Mouse (Mus musculus): Measurements from ENCODE around the gene Mapk11. TPM values are rescaled to one million over a fixed set of nuclear protein-coding genes. Genes with fewer than 3 reads are reported as not detected.

The Mapk11 gene
- polyA plus RNA-seq, 1 experiment from 2014 or later = 43.2 TPM

GRCm38 (mm10) chr15:89150041-89150390 lies 588 bp upstream of the Mapk11 start:
- peak overlapping the region; percentile 90 for H3K4me2 ChIP-seq (ENCODE audit: low read depth, low read length, severe bottlenecking)
- 1% methylated on average over 13 of the region's 13 CpGs for WGBS
- H3K4me3 ChIP-seq (ENCODE audit: low read depth, low read length) = peak overlapping the region; percentile 61
- no peaks in the 10 kb centered on the region for H3K9me3 ChIP-seq (ENCODE audit: control insufficient read depth, low read length)
- peaks cover 32% of the 10 kb centered on the region for H3K4me1 ChIP-seq (replicated peaks; ENCODE audit: control insufficient read depth, insufficient read depth, low read length)
- peak overlapping the region; percentile 84; the same call in 1 of the 2 replicates for H3K27ac ChIP-seq (ENCODE audit: low read depth, low read length)
- H3K36me3 ChIP-seq (ENCODE audit: control insufficient read depth, insufficient read depth, low read length) = no peaks in the 10 kb centered on the region
- H3K9ac ChIP-seq (ENCODE audit: low read length) = peak overlapping the region; percentile 93
- H3K27me3 ChIP-seq (ENCODE audit: control insufficient read depth, insufficient read depth, low read length) = no peaks in the 10 kb centered on the region
- ATAC-seq (replicated peaks; ENCODE audit: low FRiP score) (0 out of 2 replicates have a peak, but pooled peaks have one; percentile 8), DNase-seq (ENCODE audit: low spot score) (peak; percentile 75)

DNA sequence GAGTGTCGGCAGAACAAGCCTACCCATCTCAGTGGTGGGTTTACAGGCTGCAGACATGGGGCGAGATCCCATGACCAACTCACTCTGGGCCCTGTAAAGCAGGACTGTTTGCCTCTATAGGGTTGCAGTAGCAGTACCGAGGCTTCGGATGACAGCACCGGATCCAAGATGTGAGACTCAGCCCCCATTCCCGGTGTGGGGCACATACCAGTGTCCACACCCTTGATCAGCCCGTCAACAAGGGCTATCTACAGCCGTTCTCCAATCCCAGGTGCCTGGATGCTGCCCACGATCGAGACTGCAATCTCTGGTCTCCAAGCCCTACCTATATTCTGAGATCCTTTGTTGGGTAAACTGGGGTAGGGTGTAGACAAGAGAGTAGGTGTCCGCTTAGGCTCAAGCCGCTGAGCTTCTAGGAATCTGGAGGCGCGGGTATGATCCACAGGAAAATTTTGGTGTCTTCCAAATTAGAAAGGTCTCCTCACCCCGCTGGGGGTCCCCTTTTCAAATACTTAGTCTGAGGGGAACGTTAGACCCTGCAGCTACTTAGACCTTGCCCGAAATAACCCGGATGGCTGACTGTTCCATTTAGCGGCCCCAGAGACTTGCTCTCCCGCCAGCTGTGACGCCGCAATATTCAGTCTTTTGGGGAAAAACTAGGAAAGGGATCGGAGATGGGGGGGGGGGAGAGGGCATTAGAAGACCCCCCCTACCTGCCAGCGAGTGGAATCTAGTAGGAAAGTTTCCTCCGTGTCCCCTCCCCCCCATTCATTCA lies 745 bp downstream of the Mapk11 start:
- no peak for DNase-seq (ENCODE audit: low spot score)
- Histone ChIP-seq H3K9ac (ENCODE audit: low read length) (peak overlapping the region; percentile 93), H3K9me3 (ENCODE audit: control insufficient read depth, low read length) (no peaks in the 10 kb centered on the region), H3K4me1 (replicated peaks; ENCODE audit: control insufficient read depth, insufficient read depth, low read length) (peaks cover 32% of the 10 kb centered on the region), H3K4me3 (ENCODE audit: low read depth, low read length) (peak overlapping the region; percentile 61), H3K4me2 (ENCODE audit: low read depth, low read length, severe bottlenecking) (peak overlapping the region; percentile 90), H3K27me3 (ENCODE audit: control insufficient read depth, insufficient read depth, low read length) (no peaks in the 10 kb centered on the region), H3K36me3 (ENCODE audit: control insufficient read depth, insufficient read depth, low read length) (no peaks in the 10 kb centered on the region), H3K27ac (ENCODE audit: low read depth, low read length) (peak overlapping the region; percentile 84; the same call in 1 of the 2 replicates)
- ATAC-seq (replicated peaks; ENCODE audit: low FRiP score) = no peak; the same call in 1 of the 2 replicates
- WGBS = 3% methylated on average over 25 of the region's 25 CpGs

GRCm38 (mm10) chr15:89147895-89148294 lies 1.5 kb downstream of the Mapk11 start:
- H3K4me3 ChIP-seq (ENCODE audit: low read depth, low read length) = peak overlapping the region; percentile 61
- DNase-seq (ENCODE audit: low spot score) (no peak), ATAC-seq (replicated peaks; ENCODE audit: low FRiP score) (no peak)
- H3K36me3 ChIP-seq (ENCODE audit: control insufficient read depth, insufficient read depth, low read length) = no peaks in the 10 kb centered on the region
- H3K9me3 ChIP-seq (ENCODE audit: control insufficient read depth, low read length) = no peaks in the 10 kb centered on the region
- H3K4me2 ChIP-seq (ENCODE audit: low read depth, low read length, severe bottlenecking) = peak overlapping the region; percentile 90
- 45% methylated on average over 4 of the region's 4 CpGs for WGBS
- H3K9ac ChIP-seq (ENCODE audit: low read length) = peak overlapping the region; percentile 93
- H3K27ac ChIP-seq (ENCODE audit: low read depth, low read length) = no peak overlapping the region
- H3K4me1 ChIP-seq (replicated peaks; ENCODE audit: control insufficient read depth, insufficient read depth, low read length) = peaks cover 32% of the 10 kb centered on the region
- no peaks in the 10 kb centered on the region for H3K27me3 ChIP-seq (ENCODE audit: control insufficient read depth, insufficient read depth, low read length)

DNA sequence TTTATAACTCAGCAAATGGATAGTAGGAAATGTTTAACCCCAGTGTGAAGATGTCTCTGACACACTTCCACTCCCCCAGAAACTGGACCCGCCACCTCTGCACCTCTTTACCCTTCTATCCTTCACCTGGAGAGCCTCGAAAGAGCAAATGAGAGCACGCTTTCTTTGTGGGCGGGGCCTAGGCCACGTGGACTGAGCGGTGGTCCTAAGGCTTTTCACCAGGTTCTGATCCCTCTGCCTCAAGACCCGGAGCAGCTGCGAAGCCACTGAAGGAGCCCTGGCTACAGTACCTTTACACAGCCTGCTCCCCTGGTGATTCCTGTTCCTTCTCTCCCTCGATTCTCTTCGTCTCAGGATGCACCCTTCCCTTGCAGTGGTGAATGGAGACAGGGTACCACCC lies 2.0 kb downstream of the Mapk11 start:
- H3K4me3 ChIP-seq (ENCODE audit: low read depth, low read length) = peak overlapping the region; percentile 27
- peaks cover 31% of the 10 kb centered on the region for H3K4me1 ChIP-seq (replicated peaks; ENCODE audit: control insufficient read depth, insufficient read depth, low read length)
- peak overlapping the region; percentile 39 for H3K9ac ChIP-seq (ENCODE audit: low read length)
- DNase-seq (ENCODE audit: low spot score) (no peak), ATAC-seq (replicated peaks; ENCODE audit: low FRiP score) (no peak)
- H3K9me3 ChIP-seq (ENCODE audit: control insufficient read depth, low read length) = no peaks in the 10 kb centered on the region
- H3K4me2 ChIP-seq (ENCODE audit: low read depth, low read length, severe bottlenecking) = peak overlapping the region; percentile 90
- H3K36me3 ChIP-seq (ENCODE audit: control insufficient read depth, insufficient read depth, low read length) = no peaks in the 10 kb centered on the region
- WGBS = 20% methylated on average over 10 of the region's 10 CpGs
- H3K27me3 ChIP-seq (ENCODE audit: control insufficient read depth, insufficient read depth, low read length) = no peaks in the 10 kb centered on the region
- no peak overlapping the region for H3K27ac ChIP-seq (ENCODE audit: low read depth, low read length)

DNA sequence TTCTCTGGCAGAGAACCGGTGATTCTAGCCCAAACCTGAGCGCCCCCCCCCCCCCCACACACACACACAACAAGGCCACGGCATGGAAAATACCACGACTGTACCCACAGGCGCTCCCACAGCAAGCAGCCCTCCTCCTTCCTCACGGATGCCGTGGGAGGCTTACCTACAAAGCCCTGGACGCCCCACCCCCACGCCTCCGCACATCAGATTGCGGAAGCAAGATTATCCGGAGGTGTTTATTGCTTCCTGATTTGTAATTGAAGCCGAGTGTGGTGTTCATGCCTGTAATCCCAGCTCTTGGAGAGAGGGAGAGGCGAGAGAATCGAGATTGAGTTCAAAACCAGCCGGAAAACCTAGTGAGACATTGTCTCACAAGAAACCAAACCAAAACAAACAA lies 2.4 kb downstream of the Mapk11 start:
- Histone ChIP-seq H3K4me1 (replicated peaks; ENCODE audit: control insufficient read depth, insufficient read depth, low read length) (peaks cover 27% of the 10 kb centered on the region), H3K4me3 (ENCODE audit: low read depth, low read length) (peak overlapping the region; percentile 27), H3K27ac (ENCODE audit: low read depth, low read length) (no peak overlapping the region), H3K27me3 (ENCODE audit: control insufficient read depth, insufficient read depth, low read length) (no peaks in the 10 kb centered on the region), H3K9ac (ENCODE audit: low read length) (peak overlapping the region; percentile 51), H3K9me3 (ENCODE audit: control insufficient read depth, low read length) (no peaks in the 10 kb centered on the region), H3K4me2 (ENCODE audit: low read depth, low read length, severe bottlenecking) (peak overlapping the region; percentile 90), H3K36me3 (ENCODE audit: control insufficient read depth, insufficient read depth, low read length) (no peaks in the 10 kb centered on the region)
- WGBS = 14% methylated on average over 16 of the region's 16 CpGs
- ATAC-seq (replicated peaks; ENCODE audit: low FRiP score) (no peak), DNase-seq (ENCODE audit: low spot score) (no peak)

DNA sequence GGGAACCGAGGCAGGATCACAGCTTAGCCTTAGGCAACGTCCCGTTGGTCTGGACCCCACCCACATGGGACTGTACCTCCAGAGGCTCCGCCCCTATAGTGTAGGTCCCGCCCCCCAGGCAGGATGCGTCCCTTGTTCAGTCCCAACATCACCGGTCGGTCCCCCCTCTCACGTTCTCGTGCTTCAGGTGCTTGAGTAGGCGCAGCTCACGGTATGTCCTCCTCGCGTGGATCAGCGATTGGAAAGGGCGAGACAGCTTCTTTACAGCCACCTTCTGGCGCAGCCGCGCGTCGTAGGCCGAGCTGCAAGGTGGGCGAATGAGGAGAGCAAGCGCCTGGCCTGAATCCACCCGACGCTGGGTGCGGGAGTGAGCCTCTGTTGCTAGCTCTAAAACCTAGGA lies 2.9 kb downstream of the Mapk11 start:
- 4% methylated on average over 27 of the region's 27 CpGs for WGBS
- ATAC-seq (replicated peaks; ENCODE audit: low FRiP score) (no peak; the same call in 1 of the 2 replicates), DNase-seq (ENCODE audit: low spot score) (peak; percentile 70)
- Histone ChIP-seq H3K9ac (ENCODE audit: low read length) (peak overlapping the region; percentile 51), H3K27ac (ENCODE audit: low read depth, low read length) (no peak overlapping the region), H3K36me3 (ENCODE audit: control insufficient read depth, insufficient read depth, low read length) (no peaks in the 10 kb centered on the region), H3K4me1 (replicated peaks; ENCODE audit: control insufficient read depth, insufficient read depth, low read length) (peaks cover 24% of the 10 kb centered on the region), H3K9me3 (ENCODE audit: control insufficient read depth, low read length) (no peaks in the 10 kb centered on the region), H3K27me3 (ENCODE audit: control insufficient read depth, insufficient read depth, low read length) (no peaks in the 10 kb centered on the region), H3K4me3 (ENCODE audit: low read depth, low read length) (peak overlapping the region; percentile 27), H3K4me2 (ENCODE audit: low read depth, low read length, severe bottlenecking) (peak overlapping the region; percentile 90)

DNA sequence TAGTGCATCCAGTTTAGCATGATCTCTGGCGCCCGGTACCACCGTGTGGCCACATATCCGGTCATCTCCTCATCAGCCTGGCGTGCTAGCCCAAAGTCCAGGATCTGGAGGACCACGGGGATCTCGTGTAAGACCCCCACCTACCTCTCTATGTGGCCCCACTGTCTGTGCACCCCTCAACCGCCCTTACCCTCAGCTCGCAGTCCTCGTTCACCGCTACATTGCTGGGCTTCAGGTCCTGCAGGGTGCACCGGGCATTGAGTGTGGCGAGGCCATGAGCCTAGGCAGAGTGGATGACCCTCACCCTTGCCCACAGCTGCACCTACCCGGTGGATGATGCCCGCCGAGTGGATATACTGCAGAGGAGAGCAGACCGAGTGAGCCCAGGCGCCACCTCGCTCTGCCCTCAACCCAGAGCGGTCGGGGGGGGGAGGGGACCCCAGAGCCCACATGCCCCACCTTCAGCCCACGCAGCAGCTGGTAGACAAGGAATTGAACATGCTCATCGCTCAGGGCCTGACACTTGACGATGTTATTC lies 3.5 kb downstream of the Mapk11 start:
- Histone ChIP-seq H3K9ac (ENCODE audit: low read length) (no peak overlapping the region), H3K4me2 (ENCODE audit: low read depth, low read length, severe bottlenecking) (no peak overlapping the region; the same call in 1 of the 2 replicates), H3K4me3 (ENCODE audit: low read depth, low read length) (no peak overlapping the region), H3K4me1 (replicated peaks; ENCODE audit: control insufficient read depth, insufficient read depth, low read length) (peaks cover 26% of the 10 kb centered on the region), H3K27me3 (ENCODE audit: control insufficient read depth, insufficient read depth, low read length) (no peaks in the 10 kb centered on the region), H3K9me3 (ENCODE audit: control insufficient read depth, low read length) (no peaks in the 10 kb centered on the region), H3K27ac (ENCODE audit: low read depth, low read length) (no peak overlapping the region), H3K36me3 (ENCODE audit: control insufficient read depth, insufficient read depth, low read length) (no peaks in the 10 kb centered on the region)
- ATAC-seq (replicated peaks; ENCODE audit: low FRiP score) (no peak), DNase-seq (ENCODE audit: low spot score) (no peak)
- 78% methylated on average over 24 of the region's 24 CpGs for WGBS

- Histone ChIP-seq H3K27me3 (ENCODE audit: control insufficient read depth, insufficient read depth, low read length) (no peaks in the 10 kb centered on the region), H3K4me3 (ENCODE audit: low read depth, low read length) (no peak overlapping the region), H3K27ac (ENCODE audit: low read depth, low read length) (no peak overlapping the region), H3K36me3 (ENCODE audit: control insufficient read depth, insufficient read depth, low read length) (no peaks in the 10 kb centered on the region), H3K4me1 (replicated peaks; ENCODE audit: control insufficient read depth, insufficient read depth, low read length) (peaks cover 23% of the 10 kb centered on the region), H3K9me3 (ENCODE audit: control insufficient read depth, low read length) (no peaks in the 10 kb centered on the region), H3K9ac (ENCODE audit: low read length) (no peak overlapping the region), H3K4me2 (ENCODE audit: low read depth, low read length, severe bottlenecking) (no peak overlapping the region)
- ATAC-seq (replicated peaks; ENCODE audit: low FRiP score) = no peak
- no peak for DNase-seq (ENCODE audit: low spot score)
- 95% methylated on average over 11 of the region's 11 CpGs for WGBS
Observed at GRCm38 (mm10) chr15:89144965-89145364, 4.5 kb downstream of the Mapk11 start.

Measured in forebrain, embryonic 11.5 days (tissue).